Comparison of ENCODE assay signal across 7 mouse cellular contexts in genomic region chr11:100858935-100859578, GRCm38 (mm10). TPM values are rescaled to one million over a fixed set of nuclear protein-coding genes. Genes with fewer than 3 reads are reported as not detected.
DNase-seq lines count a peak whose midpoint lies in the region; ATAC-seq and TF ChIP-seq lines count a peak whose summit lies in the region.

Stat5a (plus strand) TSS chr11:100859351.

- TF ChIP-seq POLR2A in small intestine, adult 2 months (IDR thresholded peaks at IDR 0.05; ENCODE audit: low read depth, low read length), result no peak

- H3K27me3 ChIP-seq in hindbrain, embryonic 14.5 days (ENCODE audit: control insufficient read depth, insufficient read depth, low read length), result peaks cover 38% of the 10 kb centered on the region
- peaks cover 40% of the 10 kb centered on the region for H3K27me3 ChIP-seq in megakaryocyte, embryonic 14.5 days (replicated peaks)
- H3K27me3 ChIP-seq in small intestine, adult 2 months (ENCODE audit: control insufficient read depth, insufficient read depth, low read length), result no peaks in the 10 kb centered on the region

- intact Hi-C loops in left cerebral cortex, postnatal 10 days (cut with DNase I), result no loop called here

- DNase-seq in MN1 (ENCODE audit: low spot score), result peak; percentile 55
- peak; percentile 44 to 67 for DNase-seq in adrenal gland, postnatal 4 days (ENCODE audit: low spot score in 2 of 2)
- DNase-seq in gastrocnemius, adult 8-10 months (ENCODE audit: low spot score in 2 of 2), result peak; percentile 70 to 78
- DNase-seq in hindbrain, embryonic 14.5 days (ENCODE audit: low spot score), result no peak
- peak; percentile 49 to 62 for DNase-seq in left cerebral cortex, postnatal 10 days (ENCODE audit: extremely low spot score in 1 of 2, low spot score in 2 of 2)

- H3K4me1 ChIP-seq in hindbrain, embryonic 14.5 days (replicated peaks; ENCODE audit: control insufficient read depth, insufficient read depth, low read length), result no peaks in the 10 kb centered on the region; the same call in 1 of the 2 replicates
- H3K4me1 ChIP-seq in megakaryocyte, embryonic 14.5 days, result peaks cover 62% of the 10 kb centered on the region
- H3K4me1 ChIP-seq in small intestine, adult 2 months (ENCODE audit: control insufficient read depth, insufficient read depth, insufficient read length, low read length), result peaks cover 9% of the 10 kb centered on the region

- no peak within 1 kb of the TSS for H3K27ac ChIP-seq in hindbrain, embryonic 14.5 days
- no peak within 1 kb of the TSS for H3K27ac ChIP-seq in small intestine, adult 2 months (ENCODE audit: insufficient read depth, low read depth, low read length)

- peak within 1 kb of the TSS; percentile 49 for H3K9ac ChIP-seq in hindbrain, embryonic 14.5 days

- ATAC-seq in hindbrain, embryonic 14.5 days (ENCODE audit: low FRiP score), result no peak

- H3K4me2 ChIP-seq in hindbrain, embryonic 14.5 days (replicated peaks), result peak within 1 kb of the TSS; percentile 58

- WGBS in hindbrain, embryonic 14.5 days, result 64% methylated on average over 9 of the region's 9 CpGs
- 35% methylated on average over 9 of the region's 9 CpGs for WGBS in small intestine, adult 2 months

- H3K9me3 ChIP-seq in hindbrain, embryonic 14.5 days (ENCODE audit: control insufficient read depth, low read length), result no peaks in the 10 kb centered on the region
- no peaks in the 10 kb centered on the region for H3K9me3 ChIP-seq in megakaryocyte, embryonic 14.5 days

- no peaks in the 10 kb centered on the region for H3K36me3 ChIP-seq in hindbrain, embryonic 14.5 days (replicated peaks; ENCODE audit: control insufficient read depth, insufficient read depth)
- H3K36me3 ChIP-seq in megakaryocyte, embryonic 14.5 days (replicated peaks; ENCODE audit: low read length), result peaks cover 21% of the 10 kb centered on the region
- no peaks in the 10 kb centered on the region for H3K36me3 ChIP-seq in small intestine, adult 2 months (ENCODE audit: control insufficient read depth, insufficient read depth, low read length)

- no peak for TF ChIP-seq CTCF in small intestine, adult 2 months (IDR thresholded peaks at IDR 0.05; ENCODE audit: extremely low read depth, insufficient read length, insufficient replicate concordance, low read depth, low read length)

- H3K4me3 ChIP-seq in hindbrain, embryonic 14.5 days (replicated peaks; ENCODE audit: low read length), result peak within 1 kb of the TSS; percentile 40
- peak within 1 kb of the TSS; percentile 97 for H3K4me3 ChIP-seq in megakaryocyte, embryonic 14.5 days (replicated peaks)
- peak within 1 kb of the TSS; percentile 92 for H3K4me3 ChIP-seq in small intestine, adult 2 months (ENCODE audit: low read depth, low read length)

RNA-seq across cellular contexts. Expression of gene Stat5a, which starts in this region (rescaled TPM):
- total RNA-seq in adrenal gland, postnatal 4 days (2021), result 10 to 100 TPM; 34.1 to 42.1 TPM
- total RNA-seq in gastrocnemius, adult 8-10 months (2022), result 10 to 100 TPM; 10.9 to 16.8 (median 11.0) TPM
- polyA plus RNA-seq in hindbrain, embryonic 14.5 days (2014; fragmentation: Nextera tagmentation; extraction: Ambion mirVana), result 1.4 and 1.7 TPM in 2 replicates
- total RNA-seq in left cerebral cortex, postnatal 10 days (2021), result 1 to 10 TPM; 2.0 to 3.4 TPM
- polyA plus RNA-seq in megakaryocyte, embryonic 14.5 days (2012; ENCODE audit: insufficient read depth, low replicate concordance), result 2.3 and 3.9 TPM in 2 replicates
- 6.9 and 7.4 TPM in 2 replicates for polyA plus RNA-seq in small intestine, adult 2 months (2012; rRNA removed)

Comparison
In these comparisons a context has a peak if more than half of its experiments do, and no peak if none do; other contexts are left out.
1. H3K4me3 ChIP-seq: peak in every context shown above with its lines; median percentile 97 in megakaryocyte, embryonic 14.5 days; 92 in small intestine, adult 2 months; 40 in hindbrain, embryonic 14.5 days.